Mouse (Mus musculus): Measurements from ENCODE around the gene Trim41.
"Not testable (repeated sequence)": the region's sequence is repeated elsewhere in the genome, so short reads cannot be mapped to it uniquely, and the experiment has no call there.

Trim41 gene

DNA sequence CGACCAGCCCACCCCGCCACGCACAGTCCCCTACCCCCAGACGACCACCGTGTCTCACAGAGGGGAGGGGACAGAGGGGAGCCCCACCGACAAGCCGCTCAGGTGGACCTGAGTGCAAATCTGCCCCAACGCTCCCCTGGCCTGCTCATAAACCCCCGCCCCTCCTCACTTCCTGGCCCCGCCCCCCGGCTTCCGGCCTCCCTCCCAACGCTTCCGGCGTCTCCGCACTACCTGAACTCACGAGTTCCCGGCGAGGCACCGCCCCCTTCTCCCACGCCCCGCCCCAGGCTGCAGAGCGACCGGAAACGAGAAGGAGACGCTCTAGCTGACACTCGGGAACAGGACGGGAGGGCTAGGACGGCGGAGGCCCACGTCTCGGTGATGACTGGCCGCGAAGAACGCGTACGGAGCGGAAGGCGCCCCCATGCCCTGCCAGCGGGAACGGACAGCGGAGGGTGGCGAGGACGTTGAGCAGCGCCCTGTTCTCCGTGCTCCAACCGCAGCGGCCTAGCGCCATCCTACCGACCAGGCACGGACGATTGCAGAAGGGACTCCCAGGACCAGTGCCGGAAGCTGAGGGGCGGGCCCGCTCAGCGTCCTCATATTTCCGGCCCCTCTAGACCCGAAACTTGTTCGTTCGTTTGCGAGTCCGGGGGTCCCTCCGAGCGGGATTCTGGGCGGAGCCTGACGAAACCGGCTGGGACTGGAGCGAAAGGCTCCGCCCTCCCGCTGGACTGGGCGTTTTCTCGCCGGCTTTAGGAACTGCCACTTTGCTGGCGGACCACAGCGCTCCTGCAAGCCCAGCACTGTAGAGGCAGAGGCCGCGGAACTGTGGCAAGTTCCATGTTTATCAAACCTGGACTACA is at the start of gene Trim41:
Gene Trim41, minus strand, starts transcription at position 554 of the 866 bp plus-strand sequence.
- DNase-seq (ENCODE audit: low spot score), result peak; percentile 99

DNA sequence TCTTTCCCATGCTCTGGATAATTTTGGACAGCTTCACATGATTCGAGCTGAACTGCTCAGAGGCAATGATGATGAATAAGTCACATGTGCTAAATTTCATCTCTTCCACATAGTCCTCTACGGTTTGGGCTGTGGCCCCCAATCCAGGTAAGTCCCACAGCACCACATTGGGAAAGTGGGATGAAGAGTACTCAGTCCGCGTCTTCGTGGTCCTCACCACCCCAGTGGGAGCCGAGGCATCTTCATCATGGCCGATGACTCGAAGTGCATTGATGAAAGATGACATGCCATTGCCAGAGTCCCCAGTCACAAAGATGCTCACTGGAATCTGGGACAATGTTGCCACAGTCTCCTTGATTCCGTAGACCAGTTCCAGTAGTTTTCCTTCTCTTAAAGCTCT is 49.3 kb upstream of the Trim41 start:
- no peak for DNase-seq (ENCODE audit: low spot score)

DNA sequence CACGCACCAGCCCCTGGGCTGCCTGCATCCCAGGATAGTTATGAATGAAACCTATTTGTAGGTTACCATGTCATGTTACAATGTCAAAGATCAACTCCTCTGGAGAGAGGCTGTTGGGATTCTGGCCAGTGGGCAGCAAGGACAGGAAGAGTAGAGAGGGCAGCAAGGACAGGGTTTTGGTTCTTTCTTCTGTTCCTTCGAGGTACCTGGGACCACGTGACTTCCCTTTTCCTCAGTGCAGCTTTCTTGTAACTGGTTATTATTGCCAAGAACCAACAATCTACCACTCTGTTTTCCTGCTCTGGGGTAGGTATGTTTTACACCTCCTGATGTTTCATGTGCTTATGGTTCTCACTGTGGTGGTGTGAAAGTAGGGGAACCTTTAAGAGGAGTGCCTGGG is 46.7 kb upstream of the Trim41 start:
- no peak for DNase-seq (ENCODE audit: low spot score)

DNA sequence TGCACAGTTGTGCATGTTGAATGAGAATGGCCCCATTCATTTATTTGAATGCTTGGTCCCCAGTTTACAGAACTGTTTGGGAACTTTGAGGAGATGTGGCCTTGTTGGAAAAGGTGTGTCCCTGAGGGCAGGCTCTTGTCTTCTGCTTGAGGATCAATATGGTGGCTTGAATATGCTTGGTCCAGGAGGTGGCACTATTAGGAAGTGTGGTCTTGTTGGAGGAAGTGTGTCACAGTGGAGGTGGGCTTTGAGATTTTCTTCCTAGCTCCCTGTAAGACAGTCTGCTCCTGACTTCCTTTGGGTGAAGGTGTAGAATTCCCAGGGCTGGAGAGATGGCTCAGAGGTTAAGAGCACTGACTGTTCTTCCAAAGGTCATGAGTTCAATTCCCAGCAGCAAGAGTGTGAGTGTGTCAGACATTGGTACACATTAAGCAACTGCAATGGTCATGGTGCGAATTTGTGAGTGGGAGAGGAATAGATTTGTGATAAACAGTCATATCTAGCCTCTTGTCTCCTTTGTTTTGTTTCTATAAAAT is 45.7 kb upstream of the Trim41 start:
- DNase-seq (ENCODE audit: low spot score), result no peak

DNA sequence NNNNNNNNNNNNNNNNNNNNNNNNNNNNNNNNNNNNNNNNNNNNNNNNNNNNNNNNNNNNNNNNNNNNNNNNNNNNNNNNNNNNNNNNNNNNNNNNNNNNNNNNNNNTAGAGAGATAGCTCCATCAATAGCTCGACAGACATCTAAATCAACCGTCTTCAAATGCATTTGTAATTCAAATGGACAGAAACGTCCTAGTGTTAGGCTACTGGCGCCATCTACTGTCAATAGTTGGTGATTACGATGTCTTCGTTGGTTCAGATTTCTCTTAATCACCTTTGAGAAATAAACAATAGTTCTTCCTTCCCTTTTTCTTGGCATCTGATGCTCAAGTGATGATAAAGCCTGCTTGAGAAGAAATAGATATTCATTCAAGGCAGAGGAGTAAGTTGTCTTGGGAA is 41.9 kb upstream of the Trim41 start:
- DNase-seq (ENCODE audit: low spot score), result no peak

DNA sequence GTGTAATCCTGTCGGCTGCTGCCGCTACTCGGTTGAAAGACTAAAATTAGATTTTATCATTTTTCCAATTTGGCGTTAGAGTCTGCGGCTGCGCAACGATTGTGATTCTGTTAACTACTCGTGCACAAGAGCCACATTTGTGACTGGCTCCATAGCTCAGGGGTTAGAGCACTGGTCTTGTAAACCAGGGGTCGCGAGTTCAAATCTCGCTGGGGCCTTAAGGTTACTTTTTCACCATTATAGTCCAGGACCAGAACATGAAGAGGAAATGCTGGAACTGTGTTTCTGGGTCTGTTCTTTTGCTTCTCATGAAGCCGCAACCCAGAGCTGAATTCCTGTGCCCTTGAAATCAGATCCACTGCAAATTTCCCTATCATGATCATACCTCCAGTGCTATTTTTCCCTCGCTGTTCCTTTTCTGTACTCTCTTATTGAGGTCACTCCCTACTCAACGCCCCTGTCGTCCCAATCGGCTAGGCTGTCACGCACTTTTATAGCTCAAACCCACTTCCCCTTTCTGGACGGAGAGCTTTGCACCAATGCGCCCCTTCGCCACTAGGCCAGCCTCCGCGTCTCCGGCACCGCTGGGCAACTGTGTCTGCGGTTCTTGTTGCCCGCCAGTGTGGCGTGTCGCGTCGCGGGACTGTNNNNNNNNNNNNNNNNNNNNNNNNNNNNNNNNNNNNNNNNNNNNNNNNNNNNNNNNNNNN is 36.5 kb upstream of the Trim41 start:
- DNase-seq (ENCODE audit: low spot score), result peak; percentile 81

DNA sequence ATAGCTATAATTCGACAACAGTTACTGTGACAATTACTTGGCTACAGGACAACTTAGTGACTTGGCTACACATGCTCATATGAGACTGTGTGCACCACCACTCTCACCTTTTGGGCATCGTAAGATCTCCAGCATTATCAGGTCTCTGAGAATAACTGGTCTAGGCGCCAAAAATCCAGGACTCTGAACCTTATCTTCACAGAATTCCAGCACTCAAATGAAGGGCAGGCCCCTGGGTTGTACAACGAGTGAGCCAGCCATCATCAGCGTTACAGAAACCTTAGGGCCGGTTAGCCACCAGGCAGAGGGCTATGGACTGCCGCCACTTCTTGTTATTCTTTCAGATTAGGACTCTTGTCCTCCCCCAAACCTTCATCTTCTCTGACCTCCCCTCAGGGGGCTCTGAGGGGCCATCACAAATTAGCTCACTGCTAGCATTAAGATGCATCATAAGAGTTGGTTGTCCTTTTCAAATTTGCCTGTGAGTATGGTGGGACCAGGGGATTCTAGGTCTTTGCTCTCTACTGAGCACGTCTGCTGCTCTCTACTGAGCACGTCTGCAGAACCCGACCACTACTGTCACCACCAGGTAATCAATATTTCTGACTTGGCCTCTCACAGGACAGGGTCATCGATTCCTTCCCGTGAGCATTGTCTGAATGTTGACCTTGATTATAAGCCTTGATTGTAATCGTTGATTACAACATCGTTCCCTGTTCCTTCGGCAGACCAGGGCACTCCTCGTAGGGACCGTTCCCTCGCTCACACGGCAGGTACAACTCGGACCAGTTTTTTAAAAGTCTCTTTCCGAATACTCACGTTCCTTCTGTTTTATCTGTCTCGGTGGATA is 35.7 kb upstream of the Trim41 start:
- DNase-seq (ENCODE audit: low spot score), result no peak

DNA sequence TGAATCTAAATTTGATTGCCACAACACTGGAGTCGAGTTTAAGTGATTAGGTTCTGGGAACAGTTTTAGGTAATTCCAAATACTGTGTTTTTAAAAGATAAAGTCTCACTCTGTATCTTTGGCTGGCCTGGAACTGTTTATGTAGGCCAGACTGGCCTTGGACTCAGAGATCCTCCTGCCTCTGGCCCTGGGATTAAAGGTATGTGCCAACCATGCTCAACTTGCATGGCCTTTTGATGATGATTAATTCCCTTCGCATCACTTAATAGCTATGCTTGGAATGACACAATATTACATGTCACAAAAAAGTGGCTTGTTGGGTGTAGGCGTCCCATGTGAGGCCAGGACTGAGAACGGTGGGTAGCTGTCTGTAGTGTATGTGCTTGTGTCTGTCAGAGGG is 35.0 kb upstream of the Trim41 start:
- DNase-seq (ENCODE audit: low spot score), result no peak

DNA sequence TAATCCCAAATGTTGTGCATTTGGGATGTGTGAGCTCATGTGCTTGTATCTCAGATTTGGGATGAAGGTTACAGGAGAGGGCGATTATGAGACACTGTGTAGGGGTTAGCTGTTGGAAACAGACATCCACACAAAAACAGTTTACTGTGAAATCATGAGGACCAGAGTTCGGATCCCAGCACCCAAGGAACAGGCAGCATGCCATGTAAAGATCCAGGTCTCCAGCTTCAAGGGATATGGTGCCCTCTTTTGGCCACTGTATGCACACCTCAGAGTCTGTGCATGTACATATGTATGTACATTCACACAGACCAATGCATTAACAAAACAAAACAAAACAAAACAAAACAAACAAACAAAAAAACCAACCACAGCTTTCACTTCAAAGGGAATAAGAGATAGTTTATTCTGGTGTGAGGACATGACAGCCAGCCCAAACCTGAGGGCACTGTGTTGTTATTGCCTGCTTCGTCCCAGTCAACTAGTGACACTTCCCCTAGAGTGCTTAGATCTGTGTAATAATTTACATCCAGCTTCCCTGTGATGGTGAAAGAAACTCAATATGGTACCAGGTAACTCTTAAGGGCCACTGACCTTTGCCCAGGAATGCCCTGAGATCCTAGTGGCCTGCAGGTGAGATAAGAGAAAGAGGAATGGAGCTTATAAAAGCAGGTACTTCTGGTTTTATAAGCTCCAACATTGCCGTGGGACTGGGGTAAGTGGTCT is 34.3 kb upstream of the Trim41 start:
- no peak for DNase-seq (ENCODE audit: low spot score)

DNA sequence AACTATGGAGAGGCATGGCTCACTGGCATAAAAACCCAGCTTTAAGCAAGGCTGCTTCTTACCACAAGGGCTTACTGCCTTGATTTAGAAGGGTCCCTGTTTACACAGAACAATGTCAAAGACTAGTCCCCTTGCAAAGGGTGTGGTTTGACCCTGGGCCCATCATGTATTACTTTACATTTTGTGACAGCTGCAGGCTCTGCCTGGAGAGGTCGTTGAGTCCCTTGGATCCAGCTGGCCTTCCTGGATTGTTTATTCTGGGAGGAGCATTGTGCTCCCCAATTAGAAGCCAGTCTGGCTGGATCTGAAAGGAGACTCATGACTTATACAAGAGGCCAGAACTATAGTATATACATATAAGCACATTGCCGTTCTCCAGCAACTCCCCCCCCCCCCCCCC is 33.1 kb upstream of the Trim41 start:
- no peak for DNase-seq (ENCODE audit: low spot score)

DNA sequence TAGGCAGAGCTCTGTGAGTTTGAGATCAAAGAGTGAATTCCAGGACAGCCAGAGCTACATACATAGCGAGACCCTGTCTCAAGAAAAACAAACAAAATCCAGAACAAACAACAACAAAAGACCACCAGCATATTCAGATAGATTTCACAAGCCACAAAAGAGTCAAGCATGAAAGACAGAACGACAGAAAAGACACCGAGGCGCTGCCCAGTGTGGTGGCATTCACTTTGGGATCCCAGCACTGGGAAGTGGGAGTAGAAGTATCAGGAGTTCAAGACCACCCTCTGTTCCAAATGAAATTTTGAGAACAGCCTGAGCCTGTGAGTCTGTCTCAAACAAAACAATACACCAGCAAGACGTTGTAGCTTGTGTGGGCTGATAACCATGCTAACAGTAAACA is 29.7 kb upstream of the Trim41 start:
- no peak for DNase-seq (ENCODE audit: low spot score)

DNA sequence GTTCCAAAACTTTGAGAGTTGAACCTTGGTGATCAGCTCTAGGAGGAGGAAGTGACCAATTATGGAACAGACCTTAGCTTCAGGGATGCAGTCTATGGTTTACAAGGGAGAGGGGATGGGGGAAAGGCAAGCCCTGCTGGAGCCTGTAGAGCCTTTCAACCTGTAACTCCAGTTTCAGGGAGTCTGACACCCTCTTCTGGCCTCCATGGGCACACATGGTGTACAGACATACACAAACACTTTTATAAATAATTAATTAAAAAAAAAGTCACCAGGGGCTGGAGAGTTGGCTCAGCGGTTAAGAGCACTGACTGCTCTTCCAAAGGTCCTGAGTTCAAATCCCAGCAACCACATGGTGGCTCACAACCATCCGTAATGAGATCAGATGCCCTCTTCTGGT is 29.2 kb upstream of the Trim41 start:
- DNase-seq (ENCODE audit: low spot score), result not testable (repeated sequence)

DNA sequence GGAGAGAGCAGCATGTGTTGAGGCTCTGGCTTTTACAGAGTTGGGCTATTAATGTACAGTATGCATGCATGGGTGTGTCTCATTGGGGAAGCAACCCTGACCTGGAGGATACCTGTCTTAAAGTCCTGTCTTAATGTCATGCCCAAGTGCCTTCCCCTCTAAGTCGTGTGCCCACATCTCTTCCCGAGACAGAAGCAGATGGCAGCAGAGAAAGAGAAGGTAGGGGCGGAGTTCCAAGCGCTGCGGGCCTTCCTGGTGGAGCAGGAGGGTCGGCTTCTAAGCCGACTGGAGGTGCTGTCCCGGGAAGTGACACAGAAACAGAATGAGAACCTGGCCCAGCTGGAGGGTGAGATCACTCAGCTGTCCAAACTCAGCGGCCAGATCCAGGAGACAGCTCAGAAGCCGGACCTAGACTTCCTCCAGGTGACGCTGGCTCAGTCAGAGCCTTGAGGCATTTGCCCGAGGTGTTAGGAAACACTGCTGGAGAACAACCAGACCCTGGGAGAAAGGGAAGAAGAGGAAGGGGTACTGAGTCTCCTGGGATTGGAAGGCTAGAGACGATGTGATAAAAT is 28.2 kb upstream of the Trim41 start:
- no peak for DNase-seq (ENCODE audit: low spot score)

DNA sequence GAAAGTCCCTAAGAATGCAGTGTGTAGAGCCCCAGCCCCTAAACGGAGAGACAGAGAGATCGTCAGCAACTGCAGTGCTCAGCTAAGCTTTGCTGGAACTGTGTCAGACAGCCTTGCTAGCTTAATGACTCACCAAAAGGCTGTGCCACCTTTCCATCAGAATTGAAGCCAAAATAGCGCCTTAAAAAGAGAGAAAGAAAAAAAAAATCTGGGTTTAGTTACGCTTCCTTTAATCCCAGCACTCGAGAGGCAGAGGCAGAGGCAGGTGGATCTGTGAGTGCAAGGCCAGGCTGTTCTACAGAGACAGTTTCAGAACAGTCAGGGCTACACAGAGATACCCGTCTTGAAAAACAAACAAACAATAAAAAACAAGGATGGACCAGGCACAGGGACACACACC is 27.2 kb upstream of the Trim41 start:
- DNase-seq (ENCODE audit: low spot score), result no peak

DNA sequence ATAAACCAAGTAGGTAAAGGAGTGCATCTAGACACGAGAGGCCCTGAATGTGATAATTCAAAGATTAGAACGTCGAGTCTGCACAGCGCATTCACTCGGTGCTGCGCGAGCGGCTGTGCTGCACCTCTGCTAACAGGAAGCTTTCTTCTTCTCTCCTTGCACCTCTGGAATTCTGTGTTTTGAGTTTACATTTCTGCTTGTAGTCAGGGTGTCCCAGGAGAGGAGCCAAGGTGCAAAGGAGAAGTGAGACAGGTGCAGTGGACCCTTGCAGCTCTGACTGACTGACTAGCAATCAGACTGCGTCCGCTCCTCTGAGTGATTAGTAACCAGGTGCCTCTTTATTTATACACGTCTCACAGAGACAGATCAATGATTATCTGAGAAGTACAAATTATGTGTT is 26.0 kb upstream of the Trim41 start:
- peak; percentile 15 for DNase-seq (ENCODE audit: low spot score)

DNA sequence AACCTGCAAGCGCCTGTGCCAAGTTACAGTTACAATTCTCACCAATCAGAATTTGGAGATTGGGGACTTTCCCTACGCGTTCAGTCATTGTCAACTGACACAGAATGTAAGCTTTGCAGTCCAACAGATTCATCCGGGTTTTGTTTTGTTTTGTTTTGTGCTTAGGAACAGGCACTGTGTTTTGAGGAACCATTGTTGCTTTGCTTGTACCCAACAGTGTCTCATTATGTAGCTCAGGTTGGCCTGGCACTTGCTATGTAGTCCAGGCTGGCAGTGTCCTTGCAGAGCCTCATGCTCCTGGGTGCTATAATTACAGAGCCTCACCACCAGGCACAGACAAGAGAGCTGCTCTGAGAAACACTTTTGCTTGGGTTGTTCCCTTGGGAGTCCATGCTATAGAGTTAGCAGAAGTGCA is 25.2 kb upstream of the Trim41 start:
- DNase-seq (ENCODE audit: low spot score), result no peak

DNA sequence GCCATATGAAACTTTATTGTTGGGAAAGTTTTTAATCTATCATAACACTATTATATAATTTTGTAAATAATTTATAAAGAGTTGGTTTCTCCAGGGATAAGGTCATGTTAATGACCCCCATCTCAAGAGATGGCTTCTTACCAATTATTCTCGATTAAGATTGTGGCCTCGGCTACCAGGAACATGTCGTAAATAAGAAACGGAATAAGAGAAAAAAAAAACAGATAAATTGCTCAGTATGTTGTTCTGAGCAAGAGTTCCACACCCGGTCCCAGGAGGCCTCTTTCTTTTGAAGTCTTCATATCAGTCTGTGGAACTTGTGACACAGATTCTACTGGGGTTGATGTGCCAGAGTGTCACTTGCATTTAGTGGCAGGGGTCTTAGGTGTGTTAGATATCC is 24.1 kb upstream of the Trim41 start:
- DNase-seq (ENCODE audit: low spot score), result no peak

DNA sequence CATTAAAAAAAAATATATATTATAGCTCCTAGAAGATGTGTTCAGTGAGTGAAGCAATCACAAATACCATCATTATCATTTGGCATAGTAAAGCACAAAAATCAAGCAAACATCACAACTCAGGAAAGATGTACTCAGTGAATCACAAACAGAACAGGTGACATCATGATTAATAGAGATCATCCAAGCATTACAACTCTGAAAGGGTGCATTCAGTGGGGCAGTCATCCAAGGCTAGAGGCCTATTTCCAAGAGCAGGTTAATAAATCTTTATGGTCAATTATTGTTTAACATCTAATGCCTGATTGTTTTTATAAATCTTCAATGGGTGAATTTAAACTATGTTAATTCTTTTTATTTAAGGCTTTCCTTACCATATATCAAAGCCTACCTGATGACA is 23.7 kb upstream of the Trim41 start:
- no peak for DNase-seq (ENCODE audit: low spot score)

DNA sequence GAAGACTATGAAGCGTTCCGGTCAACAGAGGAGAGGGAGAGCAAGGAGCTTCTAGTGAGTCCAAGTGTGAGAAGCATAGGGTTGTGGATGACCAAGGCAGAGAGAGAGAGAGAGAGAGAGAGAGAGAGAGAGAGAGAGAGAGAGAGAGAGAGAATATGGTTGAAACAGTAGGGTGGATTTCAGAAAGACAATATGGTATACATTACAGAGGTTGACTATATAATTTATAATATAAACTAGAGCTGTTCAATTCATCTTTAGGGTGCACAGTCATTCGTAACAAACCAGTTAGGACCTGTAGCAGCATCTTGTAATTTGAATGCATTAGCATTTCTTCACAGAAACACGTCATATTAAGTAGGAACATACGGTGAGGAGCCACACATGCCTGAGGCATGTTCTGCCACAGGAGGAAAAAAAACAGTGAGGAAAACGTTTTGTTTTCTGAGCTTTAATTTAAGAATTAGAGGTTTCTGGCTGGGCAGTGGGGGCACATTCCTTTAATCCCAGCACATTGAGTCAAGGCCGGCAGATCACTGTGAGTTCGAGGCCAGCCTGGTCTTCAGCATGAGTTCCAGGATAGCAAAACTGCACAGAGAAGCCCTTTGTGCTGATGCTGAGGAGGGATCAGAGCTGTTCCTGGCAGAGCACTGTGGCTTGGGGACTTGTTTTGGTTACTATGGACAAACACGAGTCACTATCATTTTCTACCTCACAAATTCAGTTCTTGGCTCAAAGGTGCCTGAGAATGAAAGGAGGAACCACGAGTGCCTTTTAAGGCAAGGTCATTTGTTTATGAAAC is 21.9 kb upstream of the Trim41 start:
- DNase-seq (ENCODE audit: low spot score), result no peak

DNA sequence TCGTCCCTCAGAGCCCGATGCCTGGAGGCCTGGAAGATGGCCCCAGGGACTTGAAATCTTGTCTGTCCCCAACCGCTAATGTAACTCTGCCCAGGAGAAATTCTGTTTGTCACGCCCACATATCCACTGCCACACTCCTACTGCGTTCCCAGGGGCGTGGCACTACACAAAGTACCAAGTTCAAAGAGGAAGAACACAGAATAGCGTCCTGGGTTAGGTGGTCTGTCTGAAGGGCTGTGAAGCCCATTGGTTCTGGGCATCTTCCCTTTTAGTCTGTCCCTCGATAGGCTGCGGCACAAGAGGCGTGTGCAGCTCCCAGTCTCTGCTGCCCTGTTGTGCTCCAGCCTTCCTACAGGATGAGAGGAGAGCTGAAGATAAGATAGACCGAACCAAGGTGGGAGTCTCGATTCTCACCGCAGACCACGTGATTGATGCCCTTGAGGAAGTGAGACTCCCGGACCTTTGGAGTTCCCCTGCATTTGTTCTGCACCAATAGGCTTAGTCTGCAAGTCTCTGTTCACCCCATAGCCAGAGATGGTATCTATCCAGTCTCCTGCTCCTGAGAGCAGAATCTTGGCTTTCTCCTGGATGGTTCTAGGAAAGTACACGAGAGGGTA is 21.1 kb upstream of the Trim41 start:
- peak; percentile 43 for DNase-seq (ENCODE audit: low spot score)

All from spleen, adult 12 weeks (tissue).